Mouse (Mus musculus): ENCODE data around the gene Gm20388.

GRCm38 (mm10) chr8:120614491-120614890 lies 703.9 kb downstream of the Gm20388 start:
- no peak for TF ChIP-seq POLR2A (IDR thresholded peaks at IDR 0.05; ENCODE audit: low read depth, low read length)
- no peak for TF ChIP-seq CTCF (conservative IDR thresholded peaks at IDR 0.05; ENCODE audit: insufficient read depth, insufficient read length, low read depth, low read length)

Data from kidney, adult 2 months (tissue).